13 mouse cellular contexts compared by ENCODE assay signal in genomic region chr12:117404157-117404752, GRCm38 (mm10).
DNase-seq lines count a peak whose midpoint lies in the region; ATAC-seq and TF ChIP-seq lines count a peak whose summit lies in the region.
"Had no signal": no experiment of that assay in that cellular context is flagged by ENCODE, and none has a peak within 500 bp of the region (broad histone marks: within the 10 kb centered on the region; RNA-seq: fewer than 3 reads in every experiment).

No protein-coding gene starts in this region.

- H3K36me3 ChIP-seq in heart, adult 2 months (ENCODE audit: control insufficient read depth, insufficient read depth, low read length) = no peaks in the 10 kb centered on the region
- H3K36me3 ChIP-seq in heart, embryonic 11.5 days (ENCODE audit: control insufficient read depth, insufficient read depth, low read length) = no peaks in the 10 kb centered on the region
- no peaks in the 10 kb centered on the region for H3K36me3 ChIP-seq in kidney, embryonic 16.5 days (ENCODE audit: insufficient read depth, low read length)
- H3K36me3 ChIP-seq: embryonic facial prominence, embryonic 10.5 days; limb, embryonic 12.5 days; lung, embryonic 15.5 days; midbrain, embryonic 15.5 days had no signal

- H3K9ac ChIP-seq in heart, adult 2 months (ENCODE audit: low read depth, low read length) = no peak overlapping the region
- H3K9ac ChIP-seq in heart, embryonic 11.5 days (ENCODE audit: low read depth, low read length) = no peak overlapping the region
- no peak overlapping the region for H3K9ac ChIP-seq in kidney, embryonic 16.5 days (replicated peaks; ENCODE audit: low read length)
- H3K9ac ChIP-seq: limb, embryonic 12.5 days; lung, embryonic 15.5 days; midbrain, embryonic 15.5 days had no signal

- WGBS in heart, adult 2 months = 44% methylated on average over 5 of the region's 5 CpGs
- 51% methylated on average over 5 of the region's 5 CpGs for WGBS in heart, embryonic 11.5 days (ENCODE audit: insufficient replicate concordance)
- WGBS in kidney, embryonic 16.5 days = 21% methylated on average over 5 of the region's 5 CpGs

- ATAC-seq in heart, embryonic 11.5 days (replicated peaks; ENCODE audit: insufficient number of reproducible peaks, low FRiP score, low TSS enrichment) = 0 out of 2 replicates have a peak, but pooled peaks have one; percentile 24
- peak; percentile 43; the same call in 1 of the 2 replicates for ATAC-seq in kidney, embryonic 16.5 days (ENCODE audit: low FRiP score, low TSS enrichment)
- no peak for ATAC-seq in monocyte, adult 5-6 weeks (replicated peaks; ENCODE audit: insufficient number of reproducible peaks, low FRiP score, low TSS enrichment, poor library complexity, severe bottlenecking)

- no peak overlapping the region for H3K4me2 ChIP-seq in heart, embryonic 11.5 days
- no peak overlapping the region for H3K4me2 ChIP-seq in kidney, embryonic 16.5 days (replicated peaks; ENCODE audit: low read depth, low read length)
- H3K4me2 ChIP-seq: limb, embryonic 12.5 days; lung, embryonic 15.5 days; midbrain, embryonic 15.5 days had no signal

- peaks cover 2% of the 10 kb centered on the region for H3K4me1 ChIP-seq in heart, adult 2 months (ENCODE audit: control insufficient read depth, insufficient read depth, low read length)
- peaks cover 2% of the 10 kb centered on the region; the same call in 1 of the 2 replicates for H3K4me1 ChIP-seq in heart, embryonic 11.5 days (ENCODE audit: control insufficient read depth, insufficient read depth, low read length)
- peaks cover 4% of the 10 kb centered on the region for H3K4me1 ChIP-seq in kidney, embryonic 16.5 days (ENCODE audit: insufficient read depth, low read length)
- H3K4me1 ChIP-seq: limb, embryonic 12.5 days; midbrain, embryonic 15.5 days had no signal

- no peaks in the 10 kb centered on the region for H3K79me2 ChIP-seq in heart, adult 2 months (replicated peaks; ENCODE audit: control insufficient read depth, insufficient read depth, low read length)

- TF ChIP-seq CTCF in heart, adult 2 months (IDR thresholded peaks at IDR 0.05) = no peak

- no peak for TF ChIP-seq POLR2A in heart, adult 2 months (IDR thresholded peaks at IDR 0.05; ENCODE audit: insufficient read depth, low read depth, low read length)

- no peaks in the 10 kb centered on the region for H3K9me3 ChIP-seq in heart, embryonic 11.5 days (replicated peaks; ENCODE audit: control insufficient read depth, low read length)
- H3K9me3 ChIP-seq in kidney, embryonic 16.5 days (ENCODE audit: low read length) = no peaks in the 10 kb centered on the region
- H3K9me3 ChIP-seq: embryonic facial prominence, embryonic 10.5 days; limb, embryonic 12.5 days; lung, embryonic 15.5 days; midbrain, embryonic 15.5 days had no signal

- no peak overlapping the region for H3K4me3 ChIP-seq in heart, adult 2 months
- no peak overlapping the region for H3K4me3 ChIP-seq in heart, embryonic 11.5 days (ENCODE audit: low read depth, low read length)
- no peak overlapping the region for H3K4me3 ChIP-seq in kidney, embryonic 16.5 days (ENCODE audit: low read length)
- H3K4me3 ChIP-seq: embryonic facial prominence, embryonic 10.5 days; limb, embryonic 12.5 days; lung, embryonic 15.5 days; midbrain, embryonic 15.5 days had no signal

- intact Hi-C loops in heart, adult 2 months (cut with DNase I) = loop anchor here (2.0 to 5.0 kb wide), 2 partner anchors 23 to 448 kb away; no protein-coding TSS in a partner anchor

- TF ChIP-seq EP300 in heart, adult 2 months (IDR thresholded peaks at IDR 0.05; ENCODE audit: insufficient read depth, low read depth, low read length) = no peak

- H3K27ac ChIP-seq in heart, adult 2 months = 0 out of 2 replicates have a peak overlapping the region, but pooled peaks have one; percentile 23
- no peak overlapping the region for H3K27ac ChIP-seq in heart, embryonic 11.5 days (ENCODE audit: low read depth, low read length)
- peak overlapping the region; percentile 58; the same call in 1 of the 2 replicates for H3K27ac ChIP-seq in kidney, embryonic 16.5 days (ENCODE audit: low read length)
- H3K27ac ChIP-seq: embryonic facial prominence, embryonic 10.5 days; hindbrain, postnatal 0 days; limb, embryonic 12.5 days; lung, embryonic 15.5 days; midbrain, embryonic 15.5 days had no signal

- DNase-seq in heart, adult 2 months = peak; percentile 26 to 32
- DNase-seq in heart, postnatal 4 days = no peak
- peak; percentile 27 for DNase-seq in adrenal gland, postnatal 10 days
- DNase-seq in thymus, adult 18-20 months = no peak
- DNase-seq in thymus, postnatal 36 days = no peak

- no peaks in the 10 kb centered on the region for H3K27me3 ChIP-seq in heart, adult 2 months (ENCODE audit: control insufficient read depth, insufficient read depth, low read length)
- no peaks in the 10 kb centered on the region for H3K27me3 ChIP-seq in heart, embryonic 11.5 days (ENCODE audit: control insufficient read depth, insufficient read depth, low read length)
- no peaks in the 10 kb centered on the region for H3K27me3 ChIP-seq in kidney, embryonic 16.5 days (ENCODE audit: insufficient read depth, low read length)
- H3K27me3 ChIP-seq: lung, embryonic 15.5 days; midbrain, embryonic 15.5 days had no signal

Comparison
In these comparisons a context has a peak if more than half of its experiments do, and no peak if none do; other contexts are left out.
1. DNase-seq: peak in heart, adult 2 months (2 of 2) and adrenal gland, postnatal 10 days (single experiment); none in heart, postnatal 4 days (single experiment), thymus, adult 18-20 months (0 of 2) and thymus, postnatal 36 days (0 of 2).